Mouse (Mus musculus) urinary bladder, postnatal 4 days (tissue): ENCODE data around the gene Cntn5.

ENCODE experiments used
- DNase-seq, 2 experiments: peaks; one replicate each; pipeline ENCODE4 v3.0.0; 2021 to 2022; ENCODE audit warnings: low spot score in 2 of 2

Cntn5 gene

GRCm38 (mm10) chr9:9705180-9705579 lies 1199.4 kb downstream of the Cntn5 start:
- no peak for DNase-seq

DNA sequence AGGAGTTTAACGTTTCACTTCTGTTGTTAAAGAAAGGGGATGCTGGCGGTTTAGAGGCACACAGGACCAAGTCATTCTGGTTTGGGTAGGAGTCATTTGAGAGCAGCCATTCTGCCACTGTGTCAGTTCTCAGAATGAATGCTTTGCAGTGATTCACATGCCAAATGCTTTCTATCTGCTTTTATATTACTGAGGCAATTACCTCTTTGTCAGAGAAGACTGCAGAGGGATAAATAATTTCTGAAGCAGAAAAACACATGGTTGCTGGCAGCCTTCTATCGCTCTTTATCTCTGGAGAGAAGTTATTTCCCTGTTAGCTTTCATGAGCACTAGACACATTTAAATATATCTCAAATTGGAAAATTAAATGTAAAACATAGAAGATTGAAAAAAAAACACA lies 1207.9 kb downstream of the Cntn5 start:
- DNase-seq: no peak

GRCm38 (mm10) chr9:9682348-9682884 lies 1222.2 kb downstream of the Cntn5 start:
- DNase-seq: no peak

- no peak for DNase-seq
Observed at GRCm38 (mm10) chr9:9676078-9676477, 1228.5 kb downstream of the Cntn5 start.

DNA sequence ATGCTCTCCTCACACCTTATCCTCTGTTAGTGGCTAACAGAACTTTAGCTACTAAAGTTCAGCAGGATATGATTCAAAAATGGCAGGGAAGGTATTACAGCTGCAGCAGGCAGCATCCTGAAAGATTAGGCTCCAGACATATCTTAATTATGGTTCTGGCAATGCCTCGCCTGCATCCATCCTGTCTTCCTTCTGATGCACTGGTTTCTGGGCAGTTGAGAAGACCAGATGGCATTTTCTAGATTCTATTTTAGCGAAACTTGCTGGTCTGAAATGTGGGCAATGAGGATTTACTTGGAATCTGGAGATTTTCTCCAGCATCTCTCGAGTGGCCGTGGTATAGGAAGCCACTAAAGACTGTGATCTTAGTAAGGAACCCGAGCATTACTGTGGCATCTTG lies 1230.0 kb downstream of the Cntn5 start:
- no peak for DNase-seq

DNA sequence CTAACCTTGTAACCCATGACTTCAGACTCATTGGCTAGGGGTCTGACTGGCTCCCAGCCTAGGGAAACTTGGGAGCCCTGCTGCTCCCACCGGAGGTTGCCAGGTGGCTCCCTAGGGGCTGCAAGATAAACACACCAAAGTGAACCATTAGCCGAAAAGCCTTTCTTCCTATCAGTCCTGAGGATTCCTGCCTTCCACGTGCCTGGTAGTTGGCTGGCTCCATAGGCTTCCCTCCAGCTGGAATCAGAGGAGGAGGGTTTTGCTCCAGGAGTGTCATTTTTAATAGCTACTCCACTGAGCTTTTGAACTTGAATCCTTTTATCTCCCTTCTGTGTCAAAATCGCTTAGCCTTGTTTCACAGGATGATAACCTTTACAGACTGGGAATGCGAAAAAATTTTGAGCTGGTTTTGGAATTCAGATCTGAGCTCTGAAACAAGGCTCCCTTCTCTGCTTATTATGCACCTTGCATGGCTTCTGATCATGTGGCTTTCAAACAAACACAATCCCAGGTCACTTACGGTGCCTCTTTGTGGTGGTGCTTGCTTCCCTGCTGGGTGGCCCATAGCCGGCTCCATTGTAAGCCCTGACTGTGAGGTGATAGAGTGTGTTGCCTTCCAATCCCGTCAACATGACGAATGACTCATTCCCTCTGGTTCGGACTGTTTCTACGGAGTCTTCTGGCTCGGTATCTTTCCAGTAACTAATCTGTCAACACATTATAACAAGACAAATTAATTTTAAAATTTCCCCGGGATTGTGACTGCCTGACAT lies 1231.1 kb downstream of the Cntn5 start:
- DNase-seq: no peak

DNA sequence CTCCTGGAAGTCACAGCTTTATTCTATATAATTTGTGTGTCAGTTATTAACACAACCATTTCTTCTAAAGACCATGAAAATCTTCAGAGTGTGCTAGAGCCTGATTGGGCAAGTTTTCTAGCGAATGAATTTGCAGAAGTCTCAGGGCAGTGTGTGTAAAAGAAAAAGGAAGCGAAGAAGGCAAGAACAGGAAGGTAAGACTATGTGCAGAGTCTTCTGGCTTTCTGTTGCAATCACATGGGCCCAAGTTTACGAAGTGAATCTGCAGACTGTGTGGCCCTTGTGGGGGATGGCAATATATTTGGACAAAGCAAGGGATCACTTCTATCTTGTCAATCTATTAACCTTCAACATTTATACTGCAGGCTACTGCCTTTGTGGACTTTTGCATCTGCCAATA lies 1251.1 kb downstream of the Cntn5 start:
- DNase-seq: no peak

GRCm38 (mm10) chr9:9647361-9647760 lies 1257.2 kb downstream of the Cntn5 start:
- DNase-seq: no peak

DNA sequence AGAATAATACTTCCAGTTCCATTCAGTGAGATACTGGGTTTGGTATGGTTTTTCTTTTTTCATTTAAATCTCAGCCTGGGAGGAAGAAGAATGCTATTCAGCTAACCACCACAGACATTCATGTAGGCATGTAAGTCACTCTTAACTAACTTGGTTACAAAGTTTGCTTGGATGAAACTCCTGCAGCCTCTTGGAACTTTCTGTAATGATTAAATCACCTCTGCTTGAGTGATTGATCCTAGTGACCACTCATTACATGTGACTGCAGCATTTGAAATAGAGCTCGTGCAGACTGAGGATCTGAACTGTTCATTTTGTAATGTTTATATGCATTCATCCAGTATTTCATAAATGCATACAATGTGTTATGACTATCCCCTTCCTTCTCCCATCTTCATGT lies 1258.3 kb downstream of the Cntn5 start:
- no peak for DNase-seq
